Mouse (Mus musculus) stomach, embryonic 16.5 days (tissue): Measurements from ENCODE around the gene Frs3. TPM values are rescaled to one million over a fixed set of nuclear protein-coding genes. Genes with fewer than 3 reads are reported as not detected.

Source experiments
- ATAC-seq: fragments of 200-750 bp; cut with Nextera tagmentation; 2 replicates; pipeline ENCODE4 v1.8.0; 2017; ENCODE audit warnings: moderate number of reproducible peaks, moderate TSS enrichment; ENCODE audit not compliant: insufficient read depth, low FRiP score
- H3K27ac ChIP-seq: fragments of 300-500 bp; sonication (generic); 2 replicates; pipeline ENCODE4 v1.5.1; 2014; ENCODE audit warnings: low read length
- H3K27me3 ChIP-seq: fragments of 300-500 bp; sonication (generic); 2 replicates; pipeline ENCODE4 v1.6.1; 2014; ENCODE audit warnings: low read length, control low read depth, mixed read lengths; ENCODE audit not compliant: control insufficient read depth, insufficient read depth
- H3K36me3 ChIP-seq: fragments of 300-500 bp; sonication (generic); 2 replicates; pipeline ENCODE4 v1.6.1; 2014; ENCODE audit warnings: low read length; ENCODE audit not compliant: control insufficient read depth, insufficient read depth
- H3K4me1 ChIP-seq: fragments of 300-500 bp; sonication (generic); 2 replicates; pipeline ENCODE4 v1.6.1; 2014; ENCODE audit warnings: low read length, control low read depth, mixed read lengths; ENCODE audit not compliant: control insufficient read depth, insufficient read depth
- H3K4me2 ChIP-seq: fragments of 300-500 bp; sonication (generic); 2 replicates; pipeline ENCODE4 v1.6.1; 2014; ENCODE audit warnings: low read depth, low read length, mixed read lengths
- H3K4me3 ChIP-seq: fragments of 300-500 bp; sonication (generic); replicated peaks from 2 replicates; pipeline ENCODE4 v1.5.1; 2014; ENCODE audit warnings: mild to moderate bottlenecking, low read length
- H3K9ac ChIP-seq: fragments of 300-500 bp; sonication (generic); 2 replicates; pipeline ENCODE4 v1.6.1; 2014; ENCODE audit warnings: low read length
- H3K9me3 ChIP-seq: fragments of 300-500 bp; sonication (generic); replicated peaks from 2 replicates; pipeline ENCODE4 v1.6.1; 2016; ENCODE audit warnings: low read length, control low read depth; ENCODE audit not compliant: control insufficient read depth
- WGBS: fragments of 180-500 bp; shearing (Covaris S2); extraction: QIAGEN DNeasy Blood & Tissue Kit; methylation state at CpG from one replicate; pipeline ENCODE4 v1.1.7; 2014; 5-methylcytosine and 5-hydroxymethylcytosine counted together
- polyA plus RNA-seq: library from polyadenylated mRNA; unstranded; fragments of >200 nt; fragmentation: Nextera tagmentation; extraction: Ambion mirVana; gene quantifications from 2 replicates; pipeline ENCODE4 v1.2.1, GENCODE M21; 2015

Gene Frs3
- polyA plus RNA-seq, 1 experiment from 2014 or later, result 4.4 TPM

DNA sequence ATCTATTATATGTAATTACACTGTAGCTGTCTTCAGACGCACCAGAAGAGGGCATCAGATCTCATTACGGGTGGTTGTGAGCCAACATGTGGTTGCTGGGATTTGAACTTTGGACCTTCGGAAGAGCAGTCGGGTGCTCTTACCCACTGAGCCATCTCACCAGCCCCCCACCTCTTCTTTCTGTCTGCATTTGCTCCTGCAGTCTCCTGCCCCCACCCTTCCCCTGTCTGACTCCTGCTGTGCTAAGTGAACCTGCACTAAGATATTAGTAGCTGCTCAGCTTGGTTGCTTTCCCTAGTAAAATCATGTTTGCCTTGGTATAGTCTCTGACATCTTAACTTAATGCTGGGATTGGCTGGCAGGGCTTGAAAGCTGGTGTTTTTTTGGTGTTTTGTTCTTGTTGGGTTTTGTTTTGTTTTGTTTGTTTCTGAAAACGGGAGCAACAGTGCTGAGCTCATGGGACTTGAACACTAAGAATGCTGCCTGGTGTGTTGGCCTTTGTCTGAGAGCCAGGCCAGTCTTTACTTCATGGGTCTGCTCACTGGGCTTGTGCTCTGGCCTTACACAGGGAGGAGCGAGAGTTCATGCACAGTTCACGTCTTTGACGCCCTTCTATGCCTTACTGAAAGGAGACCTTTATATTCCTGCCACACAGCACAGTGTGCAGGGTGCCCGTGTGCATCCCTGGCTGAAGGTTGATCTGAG lies 25.7 kb upstream of the Frs3 start:
- no peaks in the 10 kb centered on the region for H3K27me3 ChIP-seq
- WGBS, result 68% methylated on average over 9 of the region's 9 CpGs
- H3K4me3 ChIP-seq, result no peak overlapping the region
- no peaks in the 10 kb centered on the region for H3K4me1 ChIP-seq
- H3K9me3 ChIP-seq, result no peaks in the 10 kb centered on the region
- ATAC-seq, result peak; percentile 40; the same call in 1 of the 2 replicates
- H3K27ac ChIP-seq, result no peak overlapping the region
- no peak overlapping the region for H3K4me2 ChIP-seq
- H3K9ac ChIP-seq, result no peak overlapping the region
- H3K36me3 ChIP-seq, result no peaks in the 10 kb centered on the region

DNA sequence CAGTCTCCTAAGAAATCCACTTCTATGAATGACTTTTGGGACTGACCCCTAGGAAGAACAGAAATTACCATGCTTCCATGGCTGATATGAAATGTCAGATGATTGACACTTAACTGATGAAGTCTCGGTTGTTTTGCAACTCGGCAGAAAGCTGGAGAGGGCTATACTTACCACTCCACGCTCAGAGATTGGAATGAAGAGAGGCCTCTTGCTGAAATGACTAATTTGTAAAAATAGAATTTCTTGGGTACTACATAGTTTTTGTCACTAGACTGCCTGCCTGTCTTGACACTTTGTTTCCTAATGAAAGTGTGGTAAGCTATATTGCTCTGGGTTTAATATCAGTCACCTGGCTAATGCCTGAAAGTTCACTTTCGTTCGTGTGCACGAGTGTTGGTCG lies 24.4 kb upstream of the Frs3 start:
- H3K27me3 ChIP-seq, result no peaks in the 10 kb centered on the region
- no peak for ATAC-seq
- no peak overlapping the region for H3K27ac ChIP-seq
- no peak overlapping the region for H3K4me2 ChIP-seq
- WGBS, result 78% methylated on average over 7 of the region's 7 CpGs
- H3K9ac ChIP-seq, result no peak overlapping the region
- no peaks in the 10 kb centered on the region for H3K9me3 ChIP-seq
- no peak overlapping the region for H3K4me3 ChIP-seq
- no peaks in the 10 kb centered on the region for H3K4me1 ChIP-seq
- H3K36me3 ChIP-seq, result no peaks in the 10 kb centered on the region

DNA sequence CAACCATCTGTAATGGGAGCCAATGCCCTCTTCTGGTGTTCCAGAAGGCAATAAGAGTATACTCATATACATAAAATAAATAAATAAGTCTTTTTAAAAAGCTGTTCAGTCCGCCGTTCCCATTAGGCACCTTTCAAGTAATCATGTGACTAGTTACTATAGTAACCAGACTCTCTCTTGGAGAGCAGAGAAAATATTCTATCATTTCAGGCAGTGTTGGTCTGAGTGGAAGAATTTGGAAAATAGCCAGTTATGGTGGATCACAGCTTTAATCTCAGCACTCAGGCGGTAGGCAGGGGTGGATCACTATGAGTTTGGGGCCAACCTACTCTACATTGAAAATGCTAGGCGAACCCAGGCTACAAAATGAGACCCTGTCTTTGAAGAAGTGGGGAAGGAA lies 19.7 kb upstream of the Frs3 start:
- H3K27me3 ChIP-seq, result no peaks in the 10 kb centered on the region
- H3K9ac ChIP-seq, result no peak overlapping the region
- no peak overlapping the region for H3K4me2 ChIP-seq
- H3K27ac ChIP-seq, result no peak overlapping the region
- no peaks in the 10 kb centered on the region for H3K36me3 ChIP-seq
- no peak for ATAC-seq
- H3K4me3 ChIP-seq, result no peak overlapping the region
- peaks cover 9% of the 10 kb centered on the region for H3K4me1 ChIP-seq
- no peaks in the 10 kb centered on the region for H3K9me3 ChIP-seq
- 66% methylated on average over 4 of the region's 4 CpGs for WGBS

DNA sequence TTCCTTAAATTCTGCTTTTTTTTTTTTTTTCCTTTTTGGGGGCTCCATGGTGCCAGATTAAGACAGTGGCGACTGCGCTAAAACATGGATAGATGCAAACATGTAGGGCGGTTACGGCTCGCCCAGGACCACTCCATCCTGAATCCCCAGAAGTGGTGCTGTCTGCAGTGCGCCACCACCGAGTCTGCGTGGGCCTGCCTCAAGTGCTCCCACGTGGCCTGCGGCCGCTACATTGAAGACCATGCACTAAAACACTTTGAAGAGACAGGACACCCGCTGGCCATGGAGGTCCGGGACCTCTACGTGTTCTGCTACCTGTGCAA lies 16.9 kb upstream of the Frs3 start:
- H3K27ac ChIP-seq, result no peak overlapping the region
- peaks cover 9% of the 10 kb centered on the region for H3K4me1 ChIP-seq
- H3K27me3 ChIP-seq, result no peaks in the 10 kb centered on the region
- ATAC-seq, result peak; percentile 30; the same call in 1 of the 2 replicates
- H3K4me3 ChIP-seq, result peak overlapping the region; percentile 44
- no peaks in the 10 kb centered on the region for H3K36me3 ChIP-seq
- peak overlapping the region; percentile 72 for H3K9ac ChIP-seq
- no peaks in the 10 kb centered on the region for H3K9me3 ChIP-seq
- peak overlapping the region; percentile 93 for H3K4me2 ChIP-seq
- 29% methylated on average over 14 of the region's 14 CpGs for WGBS

DNA sequence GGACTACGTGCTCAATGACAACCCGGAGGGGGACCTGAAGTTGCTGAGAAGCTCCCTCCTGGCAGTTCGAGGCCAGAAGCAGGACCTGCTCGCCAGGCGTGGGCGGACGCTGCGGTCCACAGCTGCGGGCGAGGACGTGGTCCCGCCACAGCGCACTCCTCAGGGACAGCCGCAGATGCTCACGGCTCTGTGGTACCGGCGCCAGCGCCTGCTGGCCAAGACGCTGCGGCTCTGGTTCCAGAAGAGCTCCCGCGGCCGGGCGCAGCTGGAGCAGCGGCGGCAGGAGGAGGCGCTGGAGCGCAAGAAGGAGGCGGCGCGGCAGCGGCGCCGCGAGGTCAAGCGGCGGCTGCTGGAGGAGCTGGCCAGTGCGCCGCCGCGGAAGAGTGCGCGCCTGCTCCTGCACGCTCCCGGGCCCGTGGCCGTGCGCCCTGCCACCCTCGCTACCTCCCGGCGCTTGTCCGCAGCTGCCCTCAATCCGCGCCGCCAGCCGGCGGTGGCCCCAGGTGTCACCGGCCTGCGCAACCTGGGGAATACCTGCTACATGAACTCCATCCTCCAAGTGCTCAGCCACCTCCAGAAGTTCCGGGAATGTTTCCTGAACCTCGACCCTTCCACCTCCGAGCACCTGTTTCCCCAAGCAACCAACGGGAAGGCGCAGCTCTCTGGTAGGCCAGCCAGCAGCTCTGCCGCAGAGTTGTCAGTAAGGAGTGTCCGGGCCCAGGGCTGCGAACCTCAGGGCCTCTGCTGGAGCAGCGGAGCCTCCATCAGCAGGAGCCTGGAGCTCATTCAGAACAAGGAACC lies 16.3 kb upstream of the Frs3 start:
- 7% methylated on average over 67 of the region's 68 CpGs for WGBS
- H3K9ac ChIP-seq, result peak overlapping the region; percentile 72
- no peaks in the 10 kb centered on the region for H3K9me3 ChIP-seq
- 0 out of 2 replicates have a peak overlapping the region, but pooled peaks have one; percentile 38 for H3K27ac ChIP-seq
- peak overlapping the region; percentile 44 for H3K4me3 ChIP-seq
- H3K4me1 ChIP-seq, result peaks cover 9% of the 10 kb centered on the region
- H3K4me2 ChIP-seq, result peak overlapping the region; percentile 93
- peak; percentile 75 for ATAC-seq
- H3K36me3 ChIP-seq, result no peaks in the 10 kb centered on the region
- H3K27me3 ChIP-seq, result no peaks in the 10 kb centered on the region

DNA sequence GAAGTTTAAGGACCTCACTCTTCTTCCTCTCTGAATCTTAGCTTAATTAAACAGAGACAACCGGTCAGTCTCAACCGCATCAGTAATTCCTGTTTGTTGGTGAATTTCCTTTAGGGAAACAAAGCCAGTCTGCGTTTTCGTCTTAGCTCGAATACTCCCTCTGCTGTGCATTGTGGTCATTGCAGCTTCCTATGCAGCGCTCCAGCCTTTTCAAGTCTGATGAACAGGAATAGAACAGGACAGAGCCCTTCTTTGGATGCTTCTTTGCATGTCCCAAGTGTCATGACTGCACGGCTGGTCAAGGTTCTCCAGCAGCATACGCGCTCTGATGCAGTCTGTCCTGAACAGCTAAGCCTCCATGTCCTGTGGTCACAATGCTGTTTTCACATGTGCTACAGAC lies 12.2 kb upstream of the Frs3 start:
- H3K4me2 ChIP-seq, result no peak overlapping the region
- H3K9me3 ChIP-seq, result no peaks in the 10 kb centered on the region
- H3K4me3 ChIP-seq, result no peak overlapping the region
- WGBS, result 23% methylated on average over 9 of the region's 9 CpGs
- H3K27me3 ChIP-seq, result no peaks in the 10 kb centered on the region
- no peak overlapping the region for H3K9ac ChIP-seq
- no peak overlapping the region for H3K27ac ChIP-seq
- 0 out of 2 replicates have a peak, but pooled peaks cover 2% of the 10 kb centered on the region for H3K36me3 ChIP-seq
- H3K4me1 ChIP-seq, result peaks cover 9% of the 10 kb centered on the region
- no peak for ATAC-seq

DNA sequence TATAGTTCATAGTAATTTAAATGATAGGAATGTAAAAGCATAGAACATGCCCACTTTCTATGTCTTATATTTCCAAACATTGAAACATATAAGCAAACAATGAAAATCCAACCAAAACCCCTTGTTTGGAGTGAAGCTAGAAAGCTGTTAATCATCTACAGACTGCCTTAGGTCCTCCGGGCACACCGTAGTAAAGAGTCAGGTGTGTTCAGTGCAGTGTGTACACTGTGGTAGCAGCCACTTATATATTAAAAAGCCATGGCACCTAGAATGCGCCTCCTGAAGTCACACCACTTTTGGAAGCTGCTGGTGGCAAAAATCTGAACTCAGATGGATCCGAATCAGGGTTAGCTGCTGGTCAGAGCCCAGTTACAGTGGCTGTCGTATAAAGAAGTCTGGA lies 10.6 kb upstream of the Frs3 start:
- Histone ChIP-seq H3K27me3 (no peaks in the 10 kb centered on the region), H3K4me2 (no peak overlapping the region), H3K27ac (peak overlapping the region; percentile 21; the same call in 1 of the 2 replicates), H3K4me1 (no peaks in the 10 kb centered on the region), H3K4me3 (no peak overlapping the region), H3K9me3 (no peaks in the 10 kb centered on the region), H3K9ac (no peak overlapping the region), H3K36me3 (0 out of 2 replicates have a peak, but pooled peaks cover 2% of the 10 kb centered on the region)
- 68% methylated on average over 5 of the region's 5 CpGs for WGBS
- ATAC-seq, result no peak

DNA sequence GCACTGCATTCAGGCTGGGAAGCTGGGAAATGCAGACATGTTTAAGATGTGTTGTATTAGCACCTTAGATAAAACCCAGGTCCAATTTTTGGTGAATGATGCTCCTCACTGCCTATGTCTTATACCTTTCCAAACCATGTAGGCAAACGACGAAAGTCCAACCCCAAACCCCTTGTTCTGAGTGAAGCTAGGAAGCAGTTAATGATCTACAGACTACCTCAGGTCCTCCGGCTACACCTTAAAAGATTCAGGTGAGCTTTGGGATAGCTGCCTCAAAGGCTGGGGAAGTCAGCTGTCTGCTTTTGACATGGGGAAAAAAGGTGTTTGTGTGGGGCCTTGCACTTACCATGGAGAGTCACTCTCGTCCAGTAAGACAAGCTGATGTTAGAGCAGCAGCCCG lies 10.1 kb upstream of the Frs3 start:
- ATAC-seq, result no peak
- no peaks in the 10 kb centered on the region for H3K9me3 ChIP-seq
- H3K4me2 ChIP-seq, result no peak overlapping the region
- no peaks in the 10 kb centered on the region for H3K4me1 ChIP-seq
- H3K9ac ChIP-seq, result no peak overlapping the region
- H3K4me3 ChIP-seq, result no peak overlapping the region
- 66% methylated on average over 5 of the region's 5 CpGs for WGBS
- H3K36me3 ChIP-seq, result 0 out of 2 replicates have a peak, but pooled peaks cover 2% of the 10 kb centered on the region
- H3K27ac ChIP-seq, result peak overlapping the region; percentile 21; the same call in 1 of the 2 replicates
- no peaks in the 10 kb centered on the region for H3K27me3 ChIP-seq

DNA sequence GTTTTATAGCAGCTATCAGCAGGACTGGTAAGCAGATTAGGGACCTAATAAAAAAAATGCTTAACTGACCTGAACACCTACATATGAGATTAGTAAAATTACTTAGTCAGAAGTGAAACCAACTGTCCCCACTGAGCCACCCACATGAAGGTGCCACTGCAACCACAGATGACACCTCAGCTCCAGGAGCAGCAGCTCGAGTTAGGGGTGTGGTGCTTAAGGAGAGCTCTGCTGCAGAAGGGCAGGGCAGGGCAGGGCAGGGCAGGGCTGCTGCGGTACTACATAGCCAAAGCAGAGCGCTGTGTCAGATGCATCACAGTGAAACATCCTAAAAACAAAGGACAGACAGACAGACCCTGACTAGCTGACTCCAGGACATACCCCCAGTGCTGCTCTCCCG lies 6.0 kb upstream of the Frs3 start:
- Histone ChIP-seq H3K27me3 (no peaks in the 10 kb centered on the region), H3K36me3 (0 out of 2 replicates have a peak, but pooled peaks cover 2% of the 10 kb centered on the region), H3K4me3 (no peak overlapping the region), H3K4me2 (no peak overlapping the region), H3K27ac (no peak overlapping the region), H3K9me3 (no peaks in the 10 kb centered on the region), H3K9ac (no peak overlapping the region), H3K4me1 (peaks cover 12% of the 10 kb centered on the region; the same call in 1 of the 2 replicates)
- WGBS, result 63% methylated on average over 4 of the region's 4 CpGs
- ATAC-seq, result no peak
